Mouse (Mus musculus): ENCODE data around the gene Nrd1. TPM values are rescaled to one million over a fixed set of nuclear protein-coding genes. Genes with fewer than 3 reads are reported as not detected.
A peak's percentile ranks its signal among the peaks of the same experiment; 100 is the strongest.

The Nrd1 gene
- total and polyA plus RNA-seq, 3 experiments, result 24.2 to 883 (median 72.7) TPM

DNA sequence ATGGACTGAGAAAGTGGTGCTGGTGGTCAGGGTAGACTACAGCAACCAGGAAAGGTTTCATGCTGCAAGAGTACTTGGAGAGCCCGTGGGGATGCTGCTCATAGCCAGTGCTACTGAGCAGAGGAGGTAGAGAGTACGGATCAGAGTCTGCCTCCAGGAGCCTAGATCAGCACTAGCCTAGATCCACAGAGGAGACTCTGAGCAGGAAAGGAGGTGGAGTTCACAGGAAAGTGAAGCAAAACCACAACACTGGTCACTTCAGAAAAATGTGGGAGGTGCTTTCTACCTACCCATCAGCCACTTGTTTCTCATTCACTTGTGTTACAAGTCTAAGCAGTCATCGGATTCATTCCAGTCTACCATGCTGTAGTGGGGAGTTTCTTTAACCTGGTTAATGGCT lies 40.8 kb upstream of the Nrd1 start:
- Histone ChIP-seq H3K4me1 (ENCODE audit: control insufficient read depth in 1 of 2, insufficient read depth in 2 of 2, low read length in 2 of 2) (peaks cover 7 to 15% of the 10 kb centered on the region in 2 experiments), H3K4me3 (ENCODE audit: control insufficient read depth in 1 of 2, insufficient read depth in 1 of 2, low read depth in 2 of 2, low read length in 2 of 2) (no peak overlapping the region), H3K36me3 (ENCODE audit: control insufficient read depth in 1 of 2, insufficient read depth in 2 of 2, low read length in 2 of 2) (peaks cover 0 to 13% of the 10 kb centered on the region in 2 experiments; a peak in 2 of 4 replicates), H3K27ac (ENCODE audit: control insufficient read depth, low read depth, low read length) (no peak overlapping the region), H3K79me2 (ENCODE audit: control insufficient read depth, insufficient read depth, low read length, poor library complexity) (no peaks in the 10 kb centered on the region), H3K9me3 (replicated peaks; ENCODE audit: insufficient read depth, low read length) (no peaks in the 10 kb centered on the region), H3K27me3 (ENCODE audit: control insufficient read depth in 1 of 2, insufficient read depth in 2 of 2, low read length in 2 of 2) (no peaks in the 10 kb centered on the region; a peak in 1 of 4 replicates), H3K9ac (ENCODE audit: control insufficient read depth, low read depth, low read length, poor library complexity, severe bottlenecking) (no peak overlapping the region)
- TF ChIP-seq MAX (IDR thresholded peaks at IDR 0.05; ENCODE audit: low read length), result no peak
- no peak for TF ChIP-seq RAD21 (IDR thresholded peaks at IDR 0.05; ENCODE audit: low read depth, low read length)
- no peak for TF ChIP-seq USF1 (IDR thresholded peaks at IDR 0.05; ENCODE audit: low read depth, low read length)
- TF ChIP-seq TCF12 (IDR thresholded peaks at IDR 0.05; ENCODE audit: low read depth, low read length), result no peak
- TF ChIP-seq NELFE (IDR thresholded peaks at IDR 0.05; ENCODE audit: low read depth, low read length), result no peak
- no peak for DNase-seq (ENCODE audit: low read depth, low spot score)

DNA sequence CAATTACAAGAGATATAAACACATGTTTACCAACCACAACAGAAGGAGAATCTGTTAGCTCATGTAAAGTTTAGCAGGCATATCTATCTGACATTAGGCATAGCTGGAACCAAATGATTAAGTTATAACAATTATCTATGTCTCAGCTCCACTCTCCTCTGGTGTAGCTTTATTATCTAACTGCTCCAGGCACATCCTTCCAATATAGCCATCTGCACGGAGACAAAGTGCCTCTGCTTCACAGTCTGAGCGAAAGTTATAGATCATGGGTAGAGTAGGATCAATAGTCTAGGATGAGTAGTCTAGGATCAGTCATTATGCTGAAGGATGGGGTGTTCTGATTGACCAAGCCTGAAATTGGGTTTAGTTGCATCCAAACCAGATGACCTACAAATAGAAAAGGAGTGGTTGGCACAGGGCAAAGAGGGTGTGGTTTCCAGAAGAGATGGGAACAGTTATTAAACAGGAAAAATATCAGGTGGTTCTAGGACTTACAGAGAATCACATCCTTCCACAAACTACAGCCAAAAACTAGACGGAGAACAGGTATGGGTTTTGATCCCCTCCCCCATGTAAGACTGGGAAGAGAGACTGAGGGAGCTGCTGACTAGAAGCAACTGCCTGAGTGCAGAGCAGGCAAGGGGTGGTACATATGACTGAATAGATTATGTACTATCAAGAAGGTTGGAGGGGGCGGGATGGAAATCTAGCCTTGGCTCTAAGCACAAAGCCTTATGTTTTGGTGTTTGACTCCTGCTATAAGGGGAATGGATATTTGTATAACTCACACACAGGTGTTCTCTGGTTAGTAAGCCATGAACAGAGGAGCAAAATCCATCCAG lies 39.6 kb upstream of the Nrd1 start:
- Histone ChIP-seq H3K9me3 (replicated peaks; ENCODE audit: insufficient read depth, low read length) (no peaks in the 10 kb centered on the region), H3K27me3 (ENCODE audit: control insufficient read depth in 1 of 2, insufficient read depth in 2 of 2, low read length in 2 of 2) (no peaks in the 10 kb centered on the region; a peak in 1 of 4 replicates), H3K4me1 (ENCODE audit: control insufficient read depth in 1 of 2, insufficient read depth in 2 of 2, low read length in 2 of 2) (peaks cover 7 to 15% of the 10 kb centered on the region in 2 experiments), H3K9ac (ENCODE audit: control insufficient read depth, low read depth, low read length, poor library complexity, severe bottlenecking) (no peak overlapping the region), H3K36me3 (ENCODE audit: control insufficient read depth in 1 of 2, insufficient read depth in 2 of 2, low read length in 2 of 2) (peaks cover 0 to 13% of the 10 kb centered on the region in 2 experiments; a peak in 2 of 4 replicates), H3K27ac (ENCODE audit: control insufficient read depth, low read depth, low read length) (no peak overlapping the region), H3K79me2 (ENCODE audit: control insufficient read depth, insufficient read depth, low read length, poor library complexity) (no peaks in the 10 kb centered on the region), H3K4me3 (ENCODE audit: control insufficient read depth in 1 of 2, insufficient read depth in 1 of 2, low read depth in 2 of 2, low read length in 2 of 2) (peak overlapping the region in 1 of 2 experiments; percentile 26; a peak in 1 of 4 replicates)
- DNase-seq (ENCODE audit: low read depth, low spot score), result peak; percentile 50
- no peak for TF ChIP-seq GABPA (IDR thresholded peaks at IDR 0.05; ENCODE audit: low read depth, low read length)
- peak; percentile 25; the same call in 1 of the 2 replicates for TF ChIP-seq SIN3A (IDR thresholded peaks at IDR 0.05; ENCODE audit: low read length)
- no peak for TF ChIP-seq CHD2 (IDR thresholded peaks at IDR 0.05; ENCODE audit: low read length)
- no peak for TF ChIP-seq UBTF (IDR thresholded peaks at IDR 0.05; ENCODE audit: borderline replicate concordance, insufficient read depth, low read depth, low read length)
- no peak for TF ChIP-seq POLR2AphosphoS5 (IDR thresholded peaks at IDR 0.05; ENCODE audit: borderline replicate concordance, low read depth, low read length)
- no peak for TF ChIP-seq RAD21 (IDR thresholded peaks at IDR 0.05; ENCODE audit: low read depth, low read length)
- TF ChIP-seq TBP (IDR thresholded peaks at IDR 0.05; ENCODE audit: low read depth, low read length), result no peak
- no peak for TF ChIP-seq USF2 (IDR thresholded peaks at IDR 0.05; ENCODE audit: borderline replicate concordance in 1 of 2, insufficient read depth in 1 of 2, low read depth in 1 of 2, low read length in 2 of 2)
- TF ChIP-seq NELFE (IDR thresholded peaks at IDR 0.05; ENCODE audit: low read depth, low read length), result no peak
- TF ChIP-seq KAT2A (conservative IDR thresholded peaks at IDR 0.05; ENCODE audit: low read depth, low read length), result no peak
- TF ChIP-seq E2F4 (IDR thresholded peaks at IDR 0.05; ENCODE audit: borderline replicate concordance, low read depth, low read length), result no peak
- peak; percentile 82 to 92 for TF ChIP-seq EP300 (IDR thresholded peaks at IDR 0.05; ENCODE audit: low read depth in 1 of 2, low read length in 2 of 2)
- TF ChIP-seq NRF1 (IDR thresholded peaks at IDR 0.05; ENCODE audit: insufficient read depth, low read depth, low read length, poor library complexity, severe bottlenecking), result no peak
- no peak for TF ChIP-seq MAFK (IDR thresholded peaks at IDR 0.05; ENCODE audit: borderline replicate concordance, low read depth, low read length)
- TF ChIP-seq ZC3H11A (IDR thresholded peaks at IDR 0.05; ENCODE audit: low read depth, low read length), result no peak
- TF ChIP-seq HCFC1 (IDR thresholded peaks at IDR 0.05; ENCODE audit: low read depth, low read length), result no peak
- TF ChIP-seq MXI1 (IDR thresholded peaks at IDR 0.05; ENCODE audit: low read depth, low read length), result no peak
- TF ChIP-seq JUND (IDR thresholded peaks at IDR 0.05; ENCODE audit: low read depth, low read length), result no peak
- no peak for TF ChIP-seq MEF2A (IDR thresholded peaks at IDR 0.05; ENCODE audit: extremely low read depth, insufficient replicate concordance, low read depth, low read length, poor library complexity, severe bottlenecking)
- TF ChIP-seq BHLHE40 (IDR thresholded peaks at IDR 0.05; ENCODE audit: borderline replicate concordance, low read depth, low read length), result no peak
- peak; percentile 95 for TF ChIP-seq TCF12 (IDR thresholded peaks at IDR 0.05; ENCODE audit: low read depth, low read length)
- TF ChIP-seq MYC (IDR thresholded peaks at IDR 0.05; ENCODE audit: low read depth, low read length), result no peak
- peak; percentile 69 for TF ChIP-seq ETS1 (IDR thresholded peaks at IDR 0.05; ENCODE audit: low read depth, low read length)
- peak; percentile 80 for TF ChIP-seq GATA1 (IDR thresholded peaks at IDR 0.05; ENCODE audit: low read depth, low read length)
- peak; percentile 83 for TF ChIP-seq TAL1 (IDR thresholded peaks at IDR 0.05; ENCODE audit: low read length)

Data from MEL (cell line).